Mouse (Mus musculus): ENCODE measurements around the gene Rab44. TPM values are rescaled to one million over a fixed set of nuclear protein-coding genes. Genes with fewer than 3 reads are reported as not detected.

Rab44 gene
- polyA plus RNA-seq, 1 experiment from 2014 or later, result 0.66 TPM

DNA sequence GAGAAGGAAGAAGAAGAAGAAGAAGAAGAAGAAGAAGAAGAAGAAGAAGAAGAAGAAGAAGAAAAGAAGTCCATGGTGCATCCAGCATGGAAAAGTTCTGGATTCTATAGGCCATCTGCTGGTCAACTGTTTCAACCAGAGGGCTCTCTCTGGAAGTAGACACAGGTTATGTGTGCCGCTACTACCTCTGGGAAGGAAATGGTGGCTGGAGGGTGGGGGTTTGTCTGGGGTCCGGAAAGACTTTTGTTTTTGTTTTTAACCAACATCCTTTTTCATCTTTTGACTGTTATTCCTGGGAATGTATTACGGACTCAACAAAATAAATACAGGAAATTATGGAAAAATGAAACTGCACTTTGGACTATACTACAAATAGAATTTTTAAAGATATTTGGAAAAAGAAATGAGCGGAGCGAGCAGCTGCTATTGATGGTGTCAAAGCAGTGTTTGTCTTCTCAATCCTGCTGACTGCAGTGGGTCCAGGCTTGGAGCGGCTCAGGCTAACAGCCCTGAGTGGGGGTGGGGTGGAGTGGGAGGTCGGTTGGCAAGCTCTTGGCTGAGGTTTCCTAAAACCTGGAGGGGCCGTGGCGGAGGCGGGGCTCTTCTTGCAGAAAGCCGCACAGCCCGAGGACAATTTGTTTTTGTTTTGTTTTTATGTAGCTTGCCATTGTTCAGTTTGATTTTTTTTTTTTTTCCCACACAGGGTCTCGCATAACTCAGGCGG, 36.0 kb upstream of the Rab44 start:
- peaks cover 40% of the 10 kb centered on the region for H3K4me1 ChIP-seq (replicated peaks)
- H3K4me3 ChIP-seq, result peak overlapping the region; percentile 42
- peak overlapping the region; percentile 40 for H3K27ac ChIP-seq
- peak overlapping the region; percentile 48 for H3K9ac ChIP-seq
- ATAC-seq (replicated peaks; ENCODE audit: insufficient number of reproducible peaks, insufficient read depth, low FRiP score, low read depth), result no peak
- no peaks in the 10 kb centered on the region for H3K36me3 ChIP-seq
- peak overlapping the region; percentile 68 for H3K4me2 ChIP-seq
- H3K9me3 ChIP-seq (replicated peaks), result no peaks in the 10 kb centered on the region
- H3K27me3 ChIP-seq, result peaks cover 13% of the 10 kb centered on the region
- 17% methylated on average over 14 of the region's 14 CpGs for WGBS

DNA sequence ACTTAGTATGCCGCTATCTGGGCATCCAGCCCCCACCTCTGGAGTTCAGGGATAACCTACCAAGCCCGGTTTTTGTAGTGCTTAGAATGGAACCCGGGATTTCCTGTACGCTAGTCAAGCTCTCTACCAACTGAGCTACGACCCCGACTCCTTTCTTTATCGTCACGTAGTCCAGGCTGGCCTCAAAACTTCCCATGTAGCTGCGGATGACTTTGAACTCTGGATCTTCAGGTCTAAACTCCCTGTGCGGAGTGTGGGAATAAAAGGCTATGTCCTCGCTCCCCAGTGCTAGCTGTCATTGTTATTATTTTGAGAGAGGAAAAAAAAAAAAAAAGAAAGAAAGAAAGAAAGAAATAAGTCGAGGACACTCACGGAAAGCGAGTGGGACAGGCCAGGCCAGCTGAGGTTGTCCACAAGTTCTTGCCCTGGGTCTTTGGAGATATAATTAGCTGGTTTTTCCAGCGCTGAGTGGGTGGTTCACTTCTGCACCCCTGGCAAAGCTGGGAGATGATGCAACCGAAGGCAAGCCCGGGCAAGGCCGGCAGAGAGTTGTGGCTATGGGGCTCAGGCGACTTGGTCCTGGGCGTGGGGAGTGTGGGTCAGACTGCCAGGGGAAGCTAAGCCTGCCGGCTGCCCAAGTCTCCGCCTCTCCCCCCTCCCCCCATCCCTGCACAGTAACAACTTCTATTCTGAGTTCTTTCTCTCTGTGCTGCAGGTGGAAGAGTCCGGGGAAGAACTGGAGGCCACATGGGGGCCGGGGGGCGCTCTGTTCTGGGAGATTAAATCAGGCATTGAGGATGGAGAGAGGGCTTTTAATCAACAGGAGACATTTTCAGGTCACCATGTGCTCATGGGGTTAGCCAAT, 35.2 kb upstream of the Rab44 start:
- Histone ChIP-seq H3K4me1 (replicated peaks) (peaks cover 33% of the 10 kb centered on the region), H3K4me2 (peak overlapping the region; percentile 68), H3K27me3 (peaks cover 13% of the 10 kb centered on the region), H3K9me3 (replicated peaks) (no peaks in the 10 kb centered on the region), H3K4me3 (peak overlapping the region; percentile 42), H3K27ac (peak overlapping the region; percentile 40), H3K36me3 (no peaks in the 10 kb centered on the region), H3K9ac (peak overlapping the region; percentile 48)
- 7% methylated on average over 25 of the region's 25 CpGs for WGBS
- ATAC-seq (replicated peaks; ENCODE audit: insufficient number of reproducible peaks, insufficient read depth, low FRiP score, low read depth), result peak; percentile 70

- Histone ChIP-seq H3K4me3 (peak overlapping the region; percentile 11; the same call in 1 of the 2 replicates), H3K9me3 (replicated peaks) (no peaks in the 10 kb centered on the region), H3K4me2 (peak overlapping the region; percentile 46), H3K36me3 (no peaks in the 10 kb centered on the region), H3K27ac (no peak overlapping the region), H3K9ac (no peak overlapping the region), H3K27me3 (peaks cover 13% of the 10 kb centered on the region), H3K4me1 (replicated peaks) (peaks cover 33% of the 10 kb centered on the region)
- ATAC-seq (replicated peaks; ENCODE audit: insufficient number of reproducible peaks, insufficient read depth, low FRiP score, low read depth), result no peak
- WGBS, result 12% methylated on average over 23 of the region's 23 CpGs
Observed at GRCm38 (mm10) chr17:29080758-29081617, 33.0 kb upstream of the Rab44 start.

DNA sequence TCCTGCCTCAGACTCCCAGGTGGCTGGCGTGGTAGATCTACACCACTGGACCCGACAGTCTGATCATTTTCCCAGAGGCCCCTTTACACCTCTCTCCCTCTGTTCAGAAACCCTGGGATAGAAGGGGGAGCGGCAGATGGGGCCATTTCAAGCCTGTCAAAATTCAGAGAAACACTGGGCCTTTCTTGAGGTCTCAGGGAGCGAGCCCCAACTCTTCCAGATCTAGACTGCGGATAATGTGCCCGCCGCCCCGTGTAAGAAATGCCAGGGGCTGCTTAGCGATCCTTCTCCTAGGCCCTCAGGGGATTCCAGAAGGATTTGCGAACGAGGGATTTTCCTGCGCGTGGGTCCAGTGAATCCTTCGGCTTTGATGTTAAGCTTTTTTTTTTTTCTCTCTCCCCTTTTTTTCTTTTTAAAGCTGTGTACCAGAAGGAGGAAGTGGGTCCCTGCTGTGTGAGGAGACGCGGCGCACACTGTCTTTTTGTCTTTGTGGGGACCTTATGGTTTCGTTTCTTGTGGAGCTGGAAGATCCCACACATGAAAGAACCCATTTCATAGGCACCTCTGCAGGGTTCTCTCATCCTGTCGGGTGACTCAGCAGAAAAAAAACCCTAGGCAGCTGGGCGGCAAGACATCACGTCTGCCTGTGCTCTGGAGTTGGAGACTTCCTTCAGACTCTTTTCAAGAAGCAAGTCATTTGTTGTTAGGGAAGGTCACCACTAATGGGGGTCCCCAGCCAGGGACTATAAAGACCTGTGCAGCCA, 32.1 kb upstream of the Rab44 start:
- WGBS, result 31% methylated on average over 21 of the region's 21 CpGs
- H3K4me3 ChIP-seq, result peak overlapping the region; percentile 11; the same call in 1 of the 2 replicates
- H3K27me3 ChIP-seq, result peaks cover 13% of the 10 kb centered on the region
- no peaks in the 10 kb centered on the region for H3K36me3 ChIP-seq
- no peaks in the 10 kb centered on the region for H3K9me3 ChIP-seq (replicated peaks)
- H3K4me2 ChIP-seq, result peak overlapping the region; percentile 46
- H3K4me1 ChIP-seq (replicated peaks), result peaks cover 29% of the 10 kb centered on the region
- H3K27ac ChIP-seq, result no peak overlapping the region
- ATAC-seq (replicated peaks; ENCODE audit: insufficient number of reproducible peaks, insufficient read depth, low FRiP score, low read depth), result no peak
- no peak overlapping the region for H3K9ac ChIP-seq

DNA sequence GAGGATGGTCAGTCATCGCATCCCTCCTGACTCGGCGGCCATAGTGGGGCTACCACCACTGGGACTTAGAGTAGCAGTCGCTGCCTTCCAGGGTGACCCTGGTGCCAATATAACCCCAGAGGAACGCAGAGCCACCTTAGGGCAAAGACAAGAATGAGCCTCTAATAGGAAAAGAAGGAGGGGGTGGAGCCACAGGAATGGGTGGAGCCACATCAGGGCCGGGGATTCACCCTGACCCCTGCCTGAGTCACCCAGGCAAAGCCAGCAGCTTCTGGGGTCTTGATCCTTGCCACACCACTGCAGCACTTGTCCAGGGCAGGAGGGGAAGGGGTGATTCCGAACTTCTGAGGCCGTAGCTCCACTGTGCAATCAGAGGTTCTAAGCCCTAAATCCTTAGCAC, 30.4 kb upstream of the Rab44 start:
- H3K4me3 ChIP-seq, result no peak overlapping the region
- H3K9me3 ChIP-seq (replicated peaks), result no peaks in the 10 kb centered on the region
- H3K27me3 ChIP-seq, result peaks cover 13% of the 10 kb centered on the region
- H3K4me1 ChIP-seq (replicated peaks), result peaks cover 19% of the 10 kb centered on the region
- no peak overlapping the region for H3K9ac ChIP-seq
- H3K4me2 ChIP-seq, result no peak overlapping the region
- no peak for ATAC-seq (replicated peaks; ENCODE audit: insufficient number of reproducible peaks, insufficient read depth, low FRiP score, low read depth)
- H3K27ac ChIP-seq, result no peak overlapping the region
- H3K36me3 ChIP-seq, result no peaks in the 10 kb centered on the region
- WGBS, result 83% methylated on average over 8 of the region's 8 CpGs

DNA sequence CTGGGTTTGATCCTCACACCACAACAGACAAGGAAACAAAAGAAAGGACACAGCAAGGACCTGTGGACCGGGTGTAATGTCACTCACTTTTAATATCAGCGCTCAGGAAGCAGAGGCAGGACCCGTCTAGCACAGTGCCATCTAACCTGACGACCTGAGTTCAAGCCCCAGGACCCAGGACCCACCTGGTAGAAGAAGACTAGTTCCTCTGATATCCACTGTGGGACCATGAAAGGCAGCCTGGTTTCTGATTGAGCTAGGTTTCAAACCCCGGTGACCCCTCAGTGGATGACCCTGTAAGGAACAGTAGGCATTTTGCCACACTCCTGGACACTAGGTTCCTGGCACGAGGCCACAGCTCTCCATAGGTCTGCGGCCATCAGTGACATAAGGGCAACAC, 29.3 kb upstream of the Rab44 start:
- H3K4me3 ChIP-seq, result no peak overlapping the region
- H3K27ac ChIP-seq, result no peak overlapping the region
- peaks cover 13% of the 10 kb centered on the region for H3K27me3 ChIP-seq
- WGBS, result 85% methylated on average over 7 of the region's 7 CpGs
- peaks cover 13% of the 10 kb centered on the region for H3K4me1 ChIP-seq (replicated peaks)
- H3K4me2 ChIP-seq, result no peak overlapping the region
- H3K9me3 ChIP-seq (replicated peaks), result no peaks in the 10 kb centered on the region
- H3K9ac ChIP-seq, result no peak overlapping the region
- ATAC-seq (replicated peaks; ENCODE audit: insufficient number of reproducible peaks, insufficient read depth, low FRiP score, low read depth), result no peak
- H3K36me3 ChIP-seq, result no peaks in the 10 kb centered on the region

DNA sequence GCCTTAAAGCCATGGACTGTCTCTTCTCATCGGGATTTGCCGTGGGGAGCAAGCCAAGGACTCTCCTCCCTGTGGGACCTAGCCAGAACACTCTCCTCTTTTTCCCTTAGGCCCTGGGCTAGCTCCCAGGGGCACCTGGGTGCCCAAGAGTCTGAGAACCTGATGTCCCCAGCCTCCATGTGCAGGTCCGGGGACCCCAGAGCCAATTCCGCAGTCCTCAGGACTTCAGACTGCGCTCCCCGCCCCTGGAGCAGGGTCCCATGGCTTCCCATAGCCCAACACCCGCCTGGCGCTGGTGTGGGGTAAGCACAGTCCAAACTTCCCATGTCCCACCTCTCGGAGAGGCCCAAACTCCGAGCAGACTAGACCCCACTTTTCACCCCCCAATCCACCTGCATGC, 28.7 kb upstream of the Rab44 start:
- Histone ChIP-seq H3K27me3 (peaks cover 13% of the 10 kb centered on the region), H3K4me2 (no peak overlapping the region), H3K4me1 (replicated peaks) (peaks cover 13% of the 10 kb centered on the region), H3K4me3 (no peak overlapping the region), H3K9me3 (replicated peaks) (no peaks in the 10 kb centered on the region), H3K36me3 (no peaks in the 10 kb centered on the region), H3K27ac (no peak overlapping the region), H3K9ac (no peak overlapping the region)
- 76% methylated on average over 10 of the region's 10 CpGs for WGBS
- ATAC-seq (replicated peaks; ENCODE audit: insufficient number of reproducible peaks, insufficient read depth, low FRiP score, low read depth), result no peak

DNA sequence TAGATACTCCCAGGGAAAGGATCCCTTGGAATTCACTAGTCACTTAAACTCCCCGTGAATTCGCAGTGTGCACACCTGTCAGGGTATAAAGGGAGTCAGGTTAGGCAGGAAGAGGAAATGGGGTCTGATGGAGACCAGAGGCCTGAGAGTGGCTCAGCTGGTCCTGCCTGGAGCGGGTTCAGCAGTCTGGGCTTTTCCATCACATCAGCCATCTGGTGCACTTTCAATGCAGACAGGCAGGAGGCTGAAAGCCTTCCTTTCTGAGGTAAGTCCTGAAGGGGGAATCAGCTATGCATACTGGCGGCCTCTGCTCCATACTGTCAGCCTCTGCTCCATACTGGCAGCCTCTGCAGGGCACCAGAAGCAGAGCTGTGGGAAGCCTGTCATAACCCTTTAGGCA, 27.0 kb upstream of the Rab44 start:
- Histone ChIP-seq H3K4me2 (no peak overlapping the region), H3K36me3 (no peaks in the 10 kb centered on the region), H3K27me3 (peaks cover under 1% of the 10 kb centered on the region; the same call in 1 of the 2 replicates), H3K27ac (no peak overlapping the region), H3K9ac (no peak overlapping the region), H3K9me3 (replicated peaks) (no peaks in the 10 kb centered on the region), H3K4me3 (no peak overlapping the region), H3K4me1 (replicated peaks) (no peaks in the 10 kb centered on the region)
- 80% methylated on average over 4 of the region's 4 CpGs for WGBS
- no peak for ATAC-seq (replicated peaks; ENCODE audit: insufficient number of reproducible peaks, insufficient read depth, low FRiP score, low read depth)

DNA sequence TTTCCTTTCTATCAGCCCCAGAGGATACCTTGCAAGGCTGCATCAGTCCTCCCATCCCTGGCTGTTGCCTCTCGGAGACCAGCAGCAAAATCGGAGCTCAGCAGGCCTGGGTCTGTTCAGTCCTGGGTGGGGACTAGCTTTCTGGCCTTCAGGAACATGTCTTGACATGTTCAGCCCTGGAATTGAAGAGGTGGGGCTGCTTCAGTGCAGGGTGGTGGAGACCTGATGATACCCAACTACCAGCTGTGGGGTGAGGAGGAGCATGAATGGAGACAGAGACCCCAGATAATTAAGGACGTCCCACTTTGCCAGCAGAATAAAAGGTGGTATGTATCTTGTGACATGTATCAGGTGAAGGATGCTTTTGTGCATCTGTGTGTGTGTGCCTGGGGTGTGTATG, 23.2 kb upstream of the Rab44 start, which contains the start of gene Cdkn1a:
Gene Cdkn1a, plus strand, starts transcription at position 201 of the 400 bp plus-strand sequence.
- no peaks in the 10 kb centered on the region for H3K36me3 ChIP-seq
- H3K9me3 ChIP-seq (replicated peaks), result no peaks in the 10 kb centered on the region
- H3K27me3 ChIP-seq, result peaks cover 10% of the 10 kb centered on the region
- H3K9ac ChIP-seq, result no peak within 1 kb of the TSS
- 74% methylated on average over 3 of the region's 3 CpGs for WGBS
- H3K4me1 ChIP-seq (replicated peaks), result peaks cover 21% of the 10 kb centered on the region
- ATAC-seq (replicated peaks; ENCODE audit: insufficient number of reproducible peaks, insufficient read depth, low FRiP score, low read depth), result no peak
- no peak within 1 kb of the TSS for H3K4me2 ChIP-seq
- H3K4me3 ChIP-seq, result no peak within 1 kb of the TSS
- H3K27ac ChIP-seq, result no peak within 1 kb of the TSS

DNA sequence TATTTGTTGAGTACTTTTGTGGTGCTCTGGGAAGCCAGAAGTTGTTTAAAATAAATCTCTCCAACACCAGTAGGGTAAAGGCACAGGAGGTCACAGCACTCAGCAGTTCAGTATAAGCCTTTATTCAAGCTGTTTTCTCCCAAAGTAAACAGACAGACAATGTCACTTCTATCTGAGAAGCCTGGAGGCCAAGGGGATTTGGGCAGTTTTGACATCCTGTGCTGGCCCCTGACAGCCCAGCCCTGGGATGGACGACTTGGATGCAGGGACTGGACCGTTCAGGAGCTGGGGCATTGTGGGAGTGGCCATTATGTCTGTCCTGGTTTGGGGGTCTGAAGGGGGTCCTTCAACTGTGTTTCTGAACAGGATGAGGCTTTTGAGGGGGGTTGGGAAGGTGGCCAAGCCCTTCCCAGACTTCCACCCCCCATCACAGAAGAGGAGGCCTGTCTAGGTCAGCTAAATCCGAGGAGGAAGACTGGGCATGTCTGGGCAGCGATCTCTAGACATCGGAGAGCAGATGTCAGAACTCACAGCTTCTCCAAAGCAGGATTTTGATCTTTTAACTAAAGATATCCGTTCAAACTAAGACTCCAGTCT, 22.5 kb upstream of the Rab44 start:
- Histone ChIP-seq H3K36me3 (no peaks in the 10 kb centered on the region), H3K4me1 (replicated peaks) (peaks cover 22% of the 10 kb centered on the region), H3K4me2 (no peak overlapping the region), H3K4me3 (no peak overlapping the region), H3K27me3 (peaks cover 10% of the 10 kb centered on the region), H3K27ac (no peak overlapping the region), H3K9me3 (replicated peaks) (no peaks in the 10 kb centered on the region), H3K9ac (no peak overlapping the region)
- 52% methylated on average over 6 of the region's 6 CpGs for WGBS
- no peak for ATAC-seq (replicated peaks; ENCODE audit: insufficient number of reproducible peaks, insufficient read depth, low FRiP score, low read depth)
